Mouse (Mus musculus) ES-Bruce4 (cell line): Measurements from ENCODE around the gene Mpzl1.

Experiments
- CTCF ChIP-seq: IDR thresholded peaks from one replicate; pipeline ENCODE4 v1.8.1; 2011; ENCODE audit warnings: low read depth, low read length
- EP300 ChIP-seq: IDR thresholded peaks from 2 replicates; pipeline ENCODE4 v1.6.1; 2011; ENCODE audit warnings: low read depth, low read length; ENCODE audit not compliant: insufficient read depth
- POLR2A ChIP-seq: IDR thresholded peaks from one replicate; pipeline ENCODE4 v1.8.1; 2011; ENCODE audit warnings: low read length; ENCODE audit not compliant: insufficient read depth

- no peak for TF ChIP-seq CTCF
- TF ChIP-seq EP300 = no peak
- no peak for TF ChIP-seq POLR2A
Measured at GRCm38 (mm10) chr1:165608904-165609303, 25.4 kb downstream of the Mpzl1 start.
